Mouse (Mus musculus) myocyte (in vitro differentiated cells): ENCODE data around the gene Stambpl1.

Experiments
- CEBPB ChIP-seq: IDR thresholded peaks from 2 replicates; pipeline ENCODE4 v1.6.1; 2011; ENCODE audit warnings: mild to moderate bottlenecking, moderate library complexity; ENCODE audit not compliant: poor library complexity, insufficient read depth, severe bottlenecking
- POLR2A ChIP-seq: IDR thresholded peaks from one replicate; pipeline ENCODE4 v1.6.1; 2011; ENCODE audit warnings: low read depth, mild to moderate bottlenecking, control low read depth, moderate library complexity; ENCODE audit not compliant: insufficient read length

DNA sequence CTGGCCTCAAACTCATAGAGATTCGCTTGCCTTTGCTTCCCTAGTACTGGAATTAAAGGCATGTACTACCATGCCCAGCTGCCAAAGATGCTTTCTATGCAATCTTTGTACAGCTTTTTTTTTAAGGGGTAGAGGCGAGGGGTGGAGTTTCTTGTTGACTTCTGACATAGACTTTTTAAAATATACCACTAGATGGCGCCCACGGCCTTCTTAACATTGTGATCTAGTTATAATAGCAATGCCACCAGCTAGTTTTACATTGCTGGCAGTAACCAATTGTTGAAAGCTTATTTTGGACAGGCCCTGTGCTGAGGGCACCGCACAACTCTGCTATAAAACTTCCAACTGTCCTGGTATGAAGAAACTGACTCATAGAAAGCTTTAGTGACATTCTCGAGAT is 52.0 kb downstream of the Stambpl1 start:
- TF ChIP-seq CEBPB (no peak), POLR2A (no peak)
